9 mouse cellular contexts compared by ENCODE assay signal in genomic region chr2:27680595-27680994, GRCm38 (mm10). TPM values are rescaled to one million over a fixed set of nuclear protein-coding genes. Genes with fewer than 3 reads are reported as not detected.
DNase-seq lines count a peak whose midpoint lies in the region; ATAC-seq and TF ChIP-seq lines count a peak whose summit lies in the region.
"Had no signal": no experiment of that assay in that cellular context is flagged by ENCODE, and none has a peak within 500 bp of the region (broad histone marks: within the 10 kb centered on the region; RNA-seq: fewer than 3 reads in every experiment).

No protein-coding gene starts in this region.

- TF ChIP-seq CTCF in liver, adult 2 months (IDR thresholded peaks at IDR 0.05; ENCODE audit: low read depth, low read length): no peak

- peak overlapping the region; percentile 84 for H3K4me3 ChIP-seq in liver, adult 2 months (ENCODE audit: insufficient read depth, low read depth, low read length)
- peak overlapping the region; percentile 95 for H3K4me3 ChIP-seq in heart, embryonic 13.5 days
- H3K4me3 ChIP-seq in hindbrain, embryonic 13.5 days: no peak overlapping the region
- no peak overlapping the region for H3K4me3 ChIP-seq in liver, embryonic 16.5 days (ENCODE audit: low read depth, low read length)

- no peak for TF ChIP-seq POLR2A in liver, adult 2 months (IDR thresholded peaks at IDR 0.05; ENCODE audit: extremely low read depth, insufficient read depth, low read length)

- DNase-seq in liver, adult 2 months (ENCODE audit: extremely low read depth, low read depth, low spot score): peak; percentile 43
- no peak for DNase-seq in liver
- DNase-seq in ovary, postnatal 14 days (ENCODE audit: low spot score): no peak
- no peak for DNase-seq in cerebellum, adult 9-11 months
- DNase-seq: adrenal gland, postnatal 10 days had no signal

- H3K27ac ChIP-seq in liver, adult 2 months (replicated peaks; ENCODE audit: insufficient read depth, low read depth, low read length): peak overlapping the region; percentile 97
- peak overlapping the region; percentile 97 for H3K27ac ChIP-seq in heart, embryonic 13.5 days (replicated peaks)
- no peak overlapping the region for H3K27ac ChIP-seq in hindbrain, embryonic 13.5 days
- H3K27ac ChIP-seq in liver, embryonic 16.5 days (ENCODE audit: low read length): peak overlapping the region; percentile 42; the same call in 1 of the 2 replicates

- no peak for ATAC-seq in heart, embryonic 13.5 days (ENCODE audit: extremely low read depth, insufficient number of reproducible peaks, low FRiP score, low TSS enrichment)
- no peak for ATAC-seq in hindbrain, embryonic 13.5 days (ENCODE audit: low FRiP score)
- ATAC-seq in liver, embryonic 16.5 days (ENCODE audit: low read depth): no peak

- peak overlapping the region; percentile 94 for H3K9ac ChIP-seq in liver, adult 2 months (ENCODE audit: low read depth, low read length)
- peak overlapping the region; percentile 99 for H3K9ac ChIP-seq in heart, embryonic 13.5 days
- peak overlapping the region; percentile 63; the same call in 1 of the 2 replicates for H3K9ac ChIP-seq in hindbrain, embryonic 13.5 days
- peak overlapping the region; percentile 13; the same call in 1 of the 2 replicates for H3K9ac ChIP-seq in liver, embryonic 16.5 days (ENCODE audit: low read depth, low read length)

- peak overlapping the region; percentile 96 for H3K4me2 ChIP-seq in heart, embryonic 13.5 days
- no peak overlapping the region for H3K4me2 ChIP-seq in hindbrain, embryonic 13.5 days
- H3K4me2 ChIP-seq in liver, embryonic 16.5 days (ENCODE audit: low read depth, low read length): peak overlapping the region; percentile 86; the same call in 1 of the 2 replicates

- 19% methylated on average over 4 of the region's 4 CpGs for WGBS in liver, adult 2 months
- WGBS in heart, embryonic 13.5 days: 52% methylated on average over 4 of the region's 4 CpGs
- 91% methylated on average over 4 of the region's 4 CpGs for WGBS in hindbrain, embryonic 13.5 days
- 52% methylated on average over 4 of the region's 4 CpGs for WGBS in liver, embryonic 16.5 days (ENCODE audit: insufficient replicate concordance)

- no peaks in the 10 kb centered on the region for H3K27me3 ChIP-seq in liver, adult 2 months (ENCODE audit: control insufficient read depth, insufficient read depth, low read length)
- no peaks in the 10 kb centered on the region for H3K27me3 ChIP-seq in heart, embryonic 13.5 days (replicated peaks)
- H3K27me3 ChIP-seq in hindbrain, embryonic 13.5 days: no peaks in the 10 kb centered on the region
- peaks cover 8% of the 10 kb centered on the region; the same call in 1 of the 2 replicates for H3K27me3 ChIP-seq in liver, embryonic 16.5 days (ENCODE audit: control insufficient read depth, insufficient read depth, low read depth, low read length)

- peaks cover 77% of the 10 kb centered on the region for H3K79me2 ChIP-seq in liver, adult 2 months (ENCODE audit: control insufficient read depth, insufficient read depth, low read length)

- H3K9me3 ChIP-seq in heart, embryonic 13.5 days: no peaks in the 10 kb centered on the region
- H3K9me3 ChIP-seq in hindbrain, embryonic 13.5 days: no peaks in the 10 kb centered on the region
- H3K9me3 ChIP-seq in liver, embryonic 16.5 days (replicated peaks; ENCODE audit: control insufficient read depth, low read length): no peaks in the 10 kb centered on the region

- H3K4me1 ChIP-seq in liver, adult 2 months (ENCODE audit: control insufficient read depth, insufficient read depth, low read length): peaks cover 50% of the 10 kb centered on the region
- peaks cover 86% of the 10 kb centered on the region for H3K4me1 ChIP-seq in heart, embryonic 13.5 days
- H3K4me1 ChIP-seq in hindbrain, embryonic 13.5 days (replicated peaks): peaks cover 86% of the 10 kb centered on the region
- H3K4me1 ChIP-seq in liver, embryonic 16.5 days (ENCODE audit: control insufficient read depth, low read depth, low read length): peaks cover 42% of the 10 kb centered on the region

- no peaks in the 10 kb centered on the region for H3K36me3 ChIP-seq in liver, adult 2 months (ENCODE audit: control insufficient read depth, insufficient read depth, low read length)
- H3K36me3 ChIP-seq in heart, embryonic 13.5 days: no peaks in the 10 kb centered on the region
- H3K36me3 ChIP-seq in hindbrain, embryonic 13.5 days: no peaks in the 10 kb centered on the region
- no peaks in the 10 kb centered on the region for H3K36me3 ChIP-seq in liver, embryonic 16.5 days (ENCODE audit: control insufficient read depth, insufficient read depth)
- H3K36me3 ChIP-seq: G1E had no signal

RNA-seq across cellular contexts. Expression of gene Rxra, which starts 4.4 kb away (rescaled TPM):
- 108 and 124 TPM in 2 replicates for total RNA-seq in liver, adult 2 months (2014; rRNA removed)
- polyA plus RNA-seq in liver, adult 2 months (2012; rRNA removed): 303 and 313 TPM in 2 replicates
- polyA plus RNA-seq in heart, embryonic 13.5 days (2015; fragmentation: Nextera tagmentation; extraction: Ambion mirVana): 6.7 and 7.4 TPM in 2 replicates
- polyA plus RNA-seq in hindbrain, embryonic 13.5 days (2015; fragmentation: Nextera tagmentation; extraction: Ambion mirVana): 4.6 and 4.7 TPM in 2 replicates
- polyA plus RNA-seq in liver, embryonic 16.5 days (2015; fragmentation: Nextera tagmentation; extraction: Ambion mirVana): 4.9 and 5.5 TPM in 2 replicates
- polyA plus RNA-seq: G1E had no signal

Comparison
In these comparisons a context has a peak if more than half of its experiments do, and no peak if none do; other contexts are left out.
1. H3K4me3 ChIP-seq: peak in liver, adult 2 months (single experiment) and heart, embryonic 13.5 days (single experiment); none in hindbrain, embryonic 13.5 days (single experiment) and liver, embryonic 16.5 days (single experiment).
2. RNA of gene Rxra, which starts 4.4 kb away (polyA plus RNA-seq): 303 to 313 TPM in liver, adult 2 months; 6.7 to 7.4 TPM in heart, embryonic 13.5 days, 4.9 to 5.5 TPM in liver, embryonic 16.5 days and 4.6 to 4.7 TPM in hindbrain, embryonic 13.5 days; every median in the first group is over 10 times any median in the second.
3. H3K9ac ChIP-seq: peak in every context shown above with its lines; median percentile 99 in heart, embryonic 13.5 days; 94 in liver, adult 2 months; 63 in hindbrain, embryonic 13.5 days; 13 in liver, embryonic 16.5 days.